Mouse (Mus musculus) liver, embryonic 16.5 days (tissue): ENCODE measurements around the gene Emp1. TPM values are rescaled to one million over a fixed set of nuclear protein-coding genes. Genes with fewer than 3 reads are reported as not detected.

Experiments used
- ATAC-seq: fragments of 200-750 bp; cut with Nextera tagmentation; 2 replicates; pipeline ENCODE4 v1.8.0; 2017; ENCODE audit warnings: low read depth, mild to moderate bottlenecking, moderate number of reproducible peaks, moderate library complexity
- H3K27ac ChIP-seq: fragments of 300-500 bp; sonication (generic); 2 replicates; pipeline ENCODE4 v1.5.1; 2014; ENCODE audit warnings: mild to moderate bottlenecking, low read length
- H3K27me3 ChIP-seq: fragments of 300-500 bp; sonication (generic); 2 replicates; pipeline ENCODE4 v1.6.1; 2014; ENCODE audit warnings: low read depth, low read length, mixed read lengths; ENCODE audit not compliant: control insufficient read depth, insufficient read depth
- H3K36me3 ChIP-seq: fragments of 300-500 bp; sonication (generic); 2 replicates; pipeline ENCODE4 v1.6.1; 2014; ENCODE audit warnings: mild to moderate bottlenecking; ENCODE audit not compliant: control insufficient read depth, insufficient read depth
- H3K4me1 ChIP-seq: fragments of 300-500 bp; sonication (generic); 2 replicates; pipeline ENCODE4 v1.6.1; 2014; ENCODE audit warnings: low read depth, low read length, mixed read lengths; ENCODE audit not compliant: control insufficient read depth
- H3K4me2 ChIP-seq: fragments of 300-500 bp; sonication (generic); 2 replicates; pipeline ENCODE4 v1.6.1; 2014; ENCODE audit warnings: low read depth, low read length, mixed read lengths
- H3K4me3 ChIP-seq: fragments of 300-500 bp; sonication (generic); 2 replicates; pipeline ENCODE4 v1.5.1; 2014; ENCODE audit warnings: low read depth, mild to moderate bottlenecking, low read length
- H3K9ac ChIP-seq: fragments of 300-500 bp; sonication (generic); 2 replicates; pipeline ENCODE4 v1.6.1; 2014; ENCODE audit warnings: low read depth, low read length
- H3K9me3 ChIP-seq: fragments of 300-500 bp; sonication (generic); replicated peaks from 2 replicates; pipeline ENCODE4 v1.6.1; 2016; ENCODE audit warnings: low read length; ENCODE audit not compliant: control insufficient read depth
- WGBS: fragments of 180-500 bp; shearing (Covaris S2); extraction: QIAGEN DNeasy Blood & Tissue Kit; methylation state at CpG from one replicate; pipeline ENCODE4 v1.1.7; 2014; ENCODE audit not compliant: insufficient replicate concordance; 5-methylcytosine and 5-hydroxymethylcytosine counted together
- polyA plus RNA-seq: library from polyadenylated mRNA; unstranded; fragments of >200 nt; fragmentation: Nextera tagmentation; extraction: Ambion mirVana; gene quantifications from 2 replicates; pipeline ENCODE4 v1.2.1, GENCODE M21; 2015

Gene Emp1
- polyA plus RNA-seq, 1 experiment from 2014 or later = 2.2 TPM

- WGBS = 32% methylated on average over 8 of the region's 8 CpGs
- no peaks in the 10 kb centered on the region; the same call in 1 of the 2 replicates for H3K4me1 ChIP-seq
- H3K27me3 ChIP-seq = no peaks in the 10 kb centered on the region
- no peak overlapping the region for H3K4me2 ChIP-seq
- no peak for ATAC-seq
- no peak overlapping the region for H3K4me3 ChIP-seq
- H3K9me3 ChIP-seq = no peaks in the 10 kb centered on the region
- H3K9ac ChIP-seq = no peak overlapping the region
- no peaks in the 10 kb centered on the region for H3K36me3 ChIP-seq
- H3K27ac ChIP-seq = no peak overlapping the region
These were observed 26.4 kb downstream of the Emp1 start for GRCm38 (mm10) chr6:135388711-135389110.

GRCm38 (mm10) chr6:135390398-135390797, 28.1 kb downstream of the Emp1 start:
- no peaks in the 10 kb centered on the region; the same call in 1 of the 2 replicates for H3K4me1 ChIP-seq
- H3K27me3 ChIP-seq = no peaks in the 10 kb centered on the region
- no peak overlapping the region for H3K4me2 ChIP-seq
- no peaks in the 10 kb centered on the region for H3K9me3 ChIP-seq
- H3K4me3 ChIP-seq = no peak overlapping the region
- no peak overlapping the region for H3K9ac ChIP-seq
- H3K27ac ChIP-seq = no peak overlapping the region
- ATAC-seq = no peak
- 9% methylated on average over 3 of the region's 3 CpGs for WGBS
- H3K36me3 ChIP-seq = no peaks in the 10 kb centered on the region

GRCm38 (mm10) chr6:135395375-135395774, 33.0 kb downstream of the Emp1 start:
- Histone ChIP-seq H3K4me1 (no peaks in the 10 kb centered on the region), H3K9ac (no peak overlapping the region), H3K27ac (no peak overlapping the region), H3K4me3 (no peak overlapping the region), H3K9me3 (no peaks in the 10 kb centered on the region), H3K36me3 (no peaks in the 10 kb centered on the region), H3K4me2 (no peak overlapping the region), H3K27me3 (no peaks in the 10 kb centered on the region)
- WGBS = 66% methylated on average over 8 of the region's 8 CpGs
- no peak for ATAC-seq

- H3K4me3 ChIP-seq = no peak overlapping the region
- no peak overlapping the region for H3K27ac ChIP-seq
- H3K4me2 ChIP-seq = no peak overlapping the region
- no peaks in the 10 kb centered on the region for H3K4me1 ChIP-seq
- no peaks in the 10 kb centered on the region for H3K27me3 ChIP-seq
- WGBS = 66% methylated on average over 4 of the region's 4 CpGs
- no peak overlapping the region for H3K9ac ChIP-seq
- H3K9me3 ChIP-seq = no peaks in the 10 kb centered on the region
- H3K36me3 ChIP-seq = no peaks in the 10 kb centered on the region
- no peak for ATAC-seq
These were observed 34.7 kb downstream of the Emp1 start for GRCm38 (mm10) chr6:135397089-135397488.

- no peak for ATAC-seq
- H3K4me2 ChIP-seq = no peak overlapping the region
- no peaks in the 10 kb centered on the region for H3K9me3 ChIP-seq
- no peak overlapping the region for H3K9ac ChIP-seq
- no peaks in the 10 kb centered on the region for H3K4me1 ChIP-seq
- H3K36me3 ChIP-seq = no peaks in the 10 kb centered on the region
- H3K4me3 ChIP-seq = no peak overlapping the region
- WGBS = 70% methylated on average over 8 of the region's 8 CpGs
- no peaks in the 10 kb centered on the region for H3K27me3 ChIP-seq
- no peak overlapping the region for H3K27ac ChIP-seq
These were observed 35.4 kb downstream of the Emp1 start for GRCm38 (mm10) chr6:135397788-135398187.

GRCm38 (mm10) chr6:135398801-135399200, 36.5 kb downstream of the Emp1 start:
- H3K4me3 ChIP-seq = no peak overlapping the region
- no peaks in the 10 kb centered on the region for H3K9me3 ChIP-seq
- no peak overlapping the region for H3K4me2 ChIP-seq
- 51% methylated on average over 5 of the region's 5 CpGs for WGBS
- no peak overlapping the region for H3K9ac ChIP-seq
- no peaks in the 10 kb centered on the region for H3K36me3 ChIP-seq
- H3K4me1 ChIP-seq = no peaks in the 10 kb centered on the region
- ATAC-seq = no peak
- no peaks in the 10 kb centered on the region for H3K27me3 ChIP-seq
- no peak overlapping the region for H3K27ac ChIP-seq

- H3K4me1 ChIP-seq = no peaks in the 10 kb centered on the region; the same call in 1 of the 2 replicates
- no peak overlapping the region for H3K9ac ChIP-seq
- H3K27ac ChIP-seq = no peak overlapping the region
- H3K27me3 ChIP-seq = no peaks in the 10 kb centered on the region
- no peaks in the 10 kb centered on the region for H3K36me3 ChIP-seq
- ATAC-seq = no peak
- H3K9me3 ChIP-seq = no peaks in the 10 kb centered on the region
- 12% methylated on average over 3 of the region's 3 CpGs for WGBS
- no peak overlapping the region for H3K4me2 ChIP-seq
- H3K4me3 ChIP-seq = no peak overlapping the region
These were observed 38.0 kb downstream of the Emp1 start for GRCm38 (mm10) chr6:135400306-135400705.

GRCm38 (mm10) chr6:135405093-135405492, 42.7 kb downstream of the Emp1 start:
- Histone ChIP-seq H3K27me3 (no peaks in the 10 kb centered on the region), H3K4me1 (no peaks in the 10 kb centered on the region; the same call in 1 of the 2 replicates), H3K9me3 (no peaks in the 10 kb centered on the region), H3K27ac (no peak overlapping the region), H3K4me3 (no peak overlapping the region), H3K4me2 (0 out of 2 replicates have a peak overlapping the region, but pooled peaks have one; percentile 7), H3K9ac (no peak overlapping the region), H3K36me3 (no peaks in the 10 kb centered on the region)
- ATAC-seq = peak; percentile 43; the same call in 1 of the 2 replicates
- WGBS = 36% methylated on average over 11 of the region's 11 CpGs

GRCm38 (mm10) chr6:135407323-135407722, 45.0 kb downstream of the Emp1 start:
- no peaks in the 10 kb centered on the region; the same call in 1 of the 2 replicates for H3K4me1 ChIP-seq
- H3K9me3 ChIP-seq = no peaks in the 10 kb centered on the region
- H3K27me3 ChIP-seq = no peaks in the 10 kb centered on the region
- no peak for ATAC-seq
- H3K4me2 ChIP-seq = no peak overlapping the region
- H3K4me3 ChIP-seq = no peak overlapping the region
- H3K27ac ChIP-seq = no peak overlapping the region
- H3K9ac ChIP-seq = no peak overlapping the region
- WGBS = 21% methylated on average over 4 of the region's 4 CpGs
- H3K36me3 ChIP-seq = no peaks in the 10 kb centered on the region
